Mouse (Mus musculus) intestine, postnatal 0 days (tissue): ENCODE data around the gene Ninl. TPM values are rescaled to one million over a fixed set of nuclear protein-coding genes. Genes with fewer than 3 reads are reported as not detected.

Experiments used
- ATAC-seq: fragments of 200-750 bp; cut with Nextera tagmentation; 2 replicates; pipeline ENCODE4 v1.8.0; 2017; ENCODE audit warnings: mild to moderate bottlenecking, moderate TSS enrichment, moderate library complexity
- H3K27ac ChIP-seq: fragments of 300-500 bp; sonication (generic); 2 replicates; pipeline ENCODE4 v1.5.1; 2014; ENCODE audit warnings: mild to moderate bottlenecking, low read depth, low read length, moderate library complexity
- H3K27me3 ChIP-seq: fragments of 300-500 bp; sonication (generic); replicated peaks from 2 replicates; pipeline ENCODE4 v1.6.1; 2014; ENCODE audit warnings: low read length, mixed read lengths; ENCODE audit not compliant: control insufficient read depth, insufficient read depth
- H3K36me3 ChIP-seq: fragments of 300-500 bp; sonication (generic); 2 replicates; pipeline ENCODE4 v1.6.1; 2014; ENCODE audit warnings: mild to moderate bottlenecking, moderate library complexity; ENCODE audit not compliant: control insufficient read depth, insufficient read depth
- H3K4me1 ChIP-seq: fragments of 300-500 bp; sonication (generic); replicated peaks from 2 replicates; pipeline ENCODE4 v1.6.1; 2014; ENCODE audit warnings: antibody characterized with exemption, low read length, mixed read lengths; ENCODE audit not compliant: control insufficient read depth, insufficient read depth
- H3K4me2 ChIP-seq: fragments of 300-500 bp; sonication (generic); replicated peaks from 2 replicates; pipeline ENCODE4 v1.6.1; 2014; ENCODE audit warnings: low read depth, mild to moderate bottlenecking, moderate library complexity
- H3K4me3 ChIP-seq: fragments of 300-500 bp; sonication (generic); 2 replicates; pipeline ENCODE4 v1.5.1; 2014; ENCODE audit warnings: low read depth, low read length
- H3K9ac ChIP-seq: fragments of 300-500 bp; sonication (generic); 2 replicates; pipeline ENCODE4 v1.6.1; 2014; ENCODE audit warnings: mild to moderate bottlenecking, low read depth, low read length
- H3K9me3 ChIP-seq: fragments of 300-500 bp; sonication (generic); 2 replicates; pipeline ENCODE4 v1.6.1; 2016; ENCODE audit warnings: mixed run types; ENCODE audit not compliant: control insufficient read depth
- CTCF ChIP-seq: sonication (generic); IDR thresholded peaks from 2 replicates; pipeline ENCODE4 v1.5.1; 2016; ENCODE audit warnings: low read depth, mild to moderate bottlenecking, control low read depth, antibody characterized with exemption, moderate library complexity
- WGBS: fragments of 180-500 bp; shearing (Covaris S2); extraction: QIAGEN DNeasy Blood & Tissue Kit; methylation state at CpG from one replicate; pipeline ENCODE4 v1.1.7; 2014; 5-methylcytosine and 5-hydroxymethylcytosine counted together
- polyA plus RNA-seq: library from polyadenylated mRNA; unstranded; fragments of >200 nt; fragmentation: Nextera tagmentation; extraction: Ambion mirVana; gene quantifications from 2 replicates; pipeline ENCODE4 v1.2.1, GENCODE M21; 2015

Gene Ninl
- polyA plus RNA-seq, 1 experiment from 2014 or later: 1.5 TPM

GRCm38 (mm10) chr2:150977676-150978075, 61.5 kb downstream of the Ninl start:
- no peaks in the 10 kb centered on the region for H3K36me3 ChIP-seq
- no peak for TF ChIP-seq CTCF
- H3K27ac ChIP-seq: no peak overlapping the region
- H3K4me2 ChIP-seq: no peak overlapping the region
- no peak for ATAC-seq
- H3K4me3 ChIP-seq: no peak overlapping the region
- H3K9ac ChIP-seq: no peak overlapping the region
- 91% methylated on average over 6 of the region's 6 CpGs for WGBS
- no peaks in the 10 kb centered on the region for H3K27me3 ChIP-seq
- H3K4me1 ChIP-seq: no peaks in the 10 kb centered on the region
- no peaks in the 10 kb centered on the region for H3K9me3 ChIP-seq

DNA sequence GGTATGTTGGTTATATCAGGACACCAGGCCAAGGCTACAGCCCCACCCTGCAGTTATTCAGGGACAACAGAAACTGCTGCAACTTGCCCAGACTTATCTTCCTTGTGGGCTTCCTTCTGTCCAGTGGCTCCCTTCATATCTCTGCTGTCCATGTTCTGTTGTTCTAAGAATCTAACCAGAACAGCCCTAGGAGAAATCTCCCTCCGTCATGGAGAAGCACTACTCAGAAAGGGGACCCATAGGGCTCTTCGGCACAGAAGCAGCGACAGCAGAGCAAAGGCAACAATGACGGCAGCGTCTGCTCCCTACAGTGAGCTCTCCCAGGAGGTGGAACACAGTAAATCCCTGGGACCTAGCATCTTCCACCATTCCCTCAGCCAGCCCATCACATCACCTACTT, 62.3 kb downstream of the Ninl start:
- Histone ChIP-seq H3K9me3 (no peaks in the 10 kb centered on the region), H3K4me2 (no peak overlapping the region), H3K27me3 (no peaks in the 10 kb centered on the region), H3K27ac (no peak overlapping the region), H3K9ac (no peak overlapping the region), H3K36me3 (no peaks in the 10 kb centered on the region), H3K4me3 (no peak overlapping the region), H3K4me1 (no peaks in the 10 kb centered on the region)
- 88% methylated on average over 5 of the region's 5 CpGs for WGBS
- TF ChIP-seq CTCF: no peak
- no peak for ATAC-seq

- no peak overlapping the region for H3K4me2 ChIP-seq
- H3K4me3 ChIP-seq: no peak overlapping the region
- no peaks in the 10 kb centered on the region for H3K27me3 ChIP-seq
- ATAC-seq: no peak
- H3K27ac ChIP-seq: no peak overlapping the region
- TF ChIP-seq CTCF: no peak
- H3K9me3 ChIP-seq: no peaks in the 10 kb centered on the region
- WGBS: 91% methylated on average over 8 of the region's 8 CpGs
- no peaks in the 10 kb centered on the region for H3K36me3 ChIP-seq
- no peak overlapping the region for H3K9ac ChIP-seq
- H3K4me1 ChIP-seq: no peaks in the 10 kb centered on the region
Measured at GRCm38 (mm10) chr2:150973401-150974115, 65.6 kb downstream of the Ninl start.

GRCm38 (mm10) chr2:150972681-150973080, 66.5 kb downstream of the Ninl start:
- Histone ChIP-seq H3K4me3 (no peak overlapping the region), H3K9me3 (no peaks in the 10 kb centered on the region), H3K9ac (no peak overlapping the region), H3K36me3 (no peaks in the 10 kb centered on the region), H3K4me2 (no peak overlapping the region), H3K27me3 (no peaks in the 10 kb centered on the region), H3K27ac (no peak overlapping the region), H3K4me1 (no peaks in the 10 kb centered on the region)
- ATAC-seq: no peak
- TF ChIP-seq CTCF: no peak
- 86% methylated on average over 3 of the region's 3 CpGs for WGBS

- WGBS: 93% methylated on average over 7 of the region's 7 CpGs
- no peak for ATAC-seq
- no peaks in the 10 kb centered on the region for H3K36me3 ChIP-seq
Measured at GRCm38 (mm10) chr2:150971856-150972255, 67.3 kb downstream of the Ninl start.

DNA sequence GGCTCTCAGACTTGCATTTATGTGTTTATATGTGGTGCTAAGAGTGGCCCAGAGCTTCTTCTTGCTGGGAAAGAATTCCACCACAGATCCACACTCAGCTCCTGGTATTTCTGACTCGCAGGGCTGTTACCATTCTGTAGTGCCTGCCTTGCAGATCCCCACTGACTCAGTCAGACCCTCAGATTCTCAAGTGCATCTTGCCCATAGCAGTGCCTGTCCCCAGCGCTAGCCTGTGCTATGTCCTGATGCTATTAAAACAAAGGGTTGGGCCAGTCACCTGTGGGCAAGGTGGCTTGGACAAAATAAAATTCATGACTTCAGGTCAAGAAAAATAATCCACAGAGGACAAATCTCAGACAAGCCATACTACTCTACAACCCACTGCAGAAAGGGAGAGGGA, 70.0 kb downstream of the Ninl start:
- Histone ChIP-seq H3K27me3 (no peaks in the 10 kb centered on the region), H3K9me3 (no peaks in the 10 kb centered on the region), H3K4me3 (no peak overlapping the region), H3K27ac (no peak overlapping the region), H3K4me1 (no peaks in the 10 kb centered on the region), H3K36me3 (no peaks in the 10 kb centered on the region), H3K4me2 (no peak overlapping the region), H3K9ac (no peak overlapping the region)
- no peak for TF ChIP-seq CTCF
- no peak for ATAC-seq
- 98% methylated on average over 2 of the region's 2 CpGs for WGBS

More at GRCm38 (mm10) chr2:150971856-150972255, 67.3 kb downstream of the Ninl start:
- Histone ChIP-seq H3K4me1 (no peaks in the 10 kb centered on the region), H3K27ac (no peak overlapping the region), H3K4me3 (no peak overlapping the region), H3K9me3 (no peaks in the 10 kb centered on the region), H3K4me2 (no peak overlapping the region), H3K27me3 (no peaks in the 10 kb centered on the region), H3K9ac (no peak overlapping the region)
- no peak for TF ChIP-seq CTCF
